Mouse (Mus musculus) limb, embryonic 11.5 days (tissue): ENCODE measurements around the gene Psmd5. TPM values are rescaled to one million over a fixed set of nuclear protein-coding genes. Genes with fewer than 3 reads are reported as not detected.
A peak's percentile ranks its signal among the peaks of the same experiment; 100 is the strongest.

ENCODE experiments used
- ATAC-seq: fragments of 200-750 bp; cut with Nextera tagmentation; 2 replicates; pipeline ENCODE4 v1.8.0; 2017; ENCODE audit warnings: low read depth; ENCODE audit not compliant: insufficient number of reproducible peaks, low FRiP score, low TSS enrichment
- DNase-seq: peaks from one replicate; pipeline ENCODE4 v3.0.0-alpha.2; 2015; ENCODE audit warnings: low spot score
- H3K27ac ChIP-seq: fragments of 300-500 bp; sonication (generic); replicated peaks from 2 replicates; pipeline ENCODE4 v1.5.1; 2014; ENCODE audit warnings: low read depth, mild to moderate bottlenecking, low read length
- H3K27me3 ChIP-seq: fragments of 300-500 bp; sonication (generic); 2 replicates; pipeline ENCODE4 v1.6.1; 2014; ENCODE audit warnings: mild to moderate bottlenecking, low read length, mixed read lengths; ENCODE audit not compliant: control insufficient read depth, insufficient read depth
- H3K36me3 ChIP-seq: fragments of 300-500 bp; sonication (generic); 2 replicates; pipeline ENCODE4 v1.6.1; 2014; ENCODE audit warnings: mild to moderate bottlenecking, low read length, moderate library complexity, mixed read lengths; ENCODE audit not compliant: control insufficient read depth, insufficient read depth
- H3K4me1 ChIP-seq: fragments of 300-500 bp; sonication (generic); 2 replicates; pipeline ENCODE4 v1.6.1; 2014; ENCODE audit warnings: low read length, mixed read lengths; ENCODE audit not compliant: control insufficient read depth, insufficient read depth
- H3K4me2 ChIP-seq: fragments of 300-500 bp; sonication (generic); 2 replicates; pipeline ENCODE4 v1.6.1; 2014; ENCODE audit warnings: low read depth, mild to moderate bottlenecking, moderate library complexity; ENCODE audit not compliant: severe bottlenecking
- H3K4me3 ChIP-seq: fragments of 300-500 bp; sonication (generic); 2 replicates; pipeline ENCODE4 v1.5.1; 2014; ENCODE audit warnings: low read depth, low read length
- H3K9ac ChIP-seq: fragments of 300-500 bp; sonication (generic); 2 replicates; pipeline ENCODE4 v1.6.1; 2014; ENCODE audit warnings: mild to moderate bottlenecking, low read length
- H3K9me3 ChIP-seq: fragments of 300-500 bp; sonication (generic); 2 replicates; pipeline ENCODE4 v1.6.1; 2016; ENCODE audit warnings: low read length; ENCODE audit not compliant: control insufficient read depth
- WGBS: fragments of 180-500 bp; shearing (Covaris S2); extraction: QIAGEN DNeasy Blood & Tissue Kit; methylation state at CpG from one replicate; pipeline ENCODE4 v1.1.7; 2014; 5-methylcytosine and 5-hydroxymethylcytosine counted together
- polyA plus RNA-seq: library from polyadenylated mRNA; unstranded; fragments of >200 nt; fragmentation: Nextera tagmentation; extraction: Ambion mirVana; gene quantifications from 2 replicates; pipeline ENCODE4 v1.2.1, GENCODE M21; 2014

Psmd5 gene
- polyA plus RNA-seq, 1 experiment from 2014 or later: 128 TPM

DNA sequence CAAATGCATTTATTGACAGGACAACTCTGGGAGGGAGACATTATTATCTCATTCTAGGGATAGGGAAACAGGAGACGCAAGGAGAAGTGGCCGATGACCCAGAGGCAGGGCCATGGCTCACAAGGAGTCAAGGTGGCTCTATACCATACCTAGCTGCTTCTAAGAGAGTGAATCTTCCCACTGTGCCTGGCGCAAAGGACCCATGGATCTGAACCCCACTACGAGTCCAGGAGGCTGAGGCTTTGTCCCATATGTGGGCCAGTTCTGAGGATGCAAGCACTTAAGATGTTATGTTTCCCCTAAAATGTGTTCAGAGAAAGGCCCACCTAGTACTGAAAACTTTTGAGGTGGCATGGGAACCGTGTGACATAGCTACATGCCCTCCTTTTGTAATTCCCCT lies 37.1 kb upstream of the Psmd5 start:
- no peak for DNase-seq
- Histone ChIP-seq H3K4me3 (no peak overlapping the region), H3K27me3 (peaks cover 48% of the 10 kb centered on the region), H3K4me1 (peaks cover 6% of the 10 kb centered on the region), H3K27ac (no peak overlapping the region), H3K9me3 (no peaks in the 10 kb centered on the region), H3K4me2 (no peak overlapping the region), H3K9ac (no peak overlapping the region), H3K36me3 (no peaks in the 10 kb centered on the region)
- 79% methylated on average over 5 of the region's 5 CpGs for WGBS
- ATAC-seq: no peak

DNA sequence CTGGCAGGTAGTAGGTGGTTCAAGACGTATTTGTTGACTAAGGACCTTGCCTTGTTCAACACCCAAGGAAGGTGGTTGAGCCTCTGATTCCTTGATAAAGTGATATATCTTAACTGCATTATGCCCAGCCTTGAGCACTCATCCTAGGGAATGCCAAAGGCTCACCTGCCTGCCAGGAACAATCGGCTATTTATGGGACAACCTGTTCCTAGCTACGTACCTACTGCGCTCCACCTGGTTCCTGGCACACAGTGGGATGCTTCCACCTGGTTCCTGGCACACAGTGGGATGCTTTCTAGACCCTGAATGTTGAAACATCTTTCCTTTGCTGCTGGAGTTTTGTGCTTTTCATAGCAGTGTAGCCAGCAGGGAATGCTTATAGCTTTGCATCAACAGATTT lies 35.0 kb upstream of the Psmd5 start:
- Histone ChIP-seq H3K27me3 (peaks cover 44% of the 10 kb centered on the region), H3K4me1 (peaks cover 9% of the 10 kb centered on the region), H3K4me2 (no peak overlapping the region), H3K4me3 (no peak overlapping the region), H3K27ac (no peak overlapping the region), H3K9me3 (no peaks in the 10 kb centered on the region), H3K36me3 (no peaks in the 10 kb centered on the region), H3K9ac (no peak overlapping the region)
- ATAC-seq (no peak), DNase-seq (no peak)
- WGBS: 88% methylated on average over 4 of the region's 4 CpGs

DNA sequence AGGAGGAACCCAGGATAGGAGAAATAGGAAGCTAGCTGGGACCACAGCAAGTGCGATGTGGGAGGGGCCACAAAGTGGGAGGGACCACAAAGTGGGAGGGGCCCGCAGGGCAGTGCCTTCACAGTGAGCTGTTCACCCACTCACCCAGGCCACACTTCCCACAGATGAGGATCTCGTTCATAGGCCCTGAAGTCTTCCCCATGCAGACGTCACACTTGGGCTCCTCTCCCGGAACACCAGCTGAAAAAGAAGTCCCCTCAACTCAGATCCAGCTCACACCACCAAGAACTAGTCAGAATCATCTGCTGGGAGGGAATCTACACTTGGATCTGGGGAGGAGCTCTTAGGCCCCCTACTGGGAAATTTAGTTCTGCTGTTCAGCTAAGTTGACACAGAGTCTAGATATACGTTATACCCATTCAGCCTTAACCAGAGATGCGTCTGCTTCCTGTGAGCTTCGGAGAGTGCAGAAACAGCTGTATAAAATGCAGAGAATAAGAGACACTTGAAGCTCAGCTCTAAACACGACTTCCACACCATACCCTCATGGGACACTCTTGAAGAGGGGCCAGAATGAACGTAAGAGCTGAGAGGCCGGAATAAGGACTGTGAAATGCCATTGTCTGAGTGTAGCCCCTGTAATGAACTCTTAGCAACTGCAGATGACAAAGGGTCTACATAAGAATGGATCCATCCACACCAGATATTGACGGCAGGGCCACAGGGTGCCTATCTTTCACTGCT lies 32.3 kb upstream of the Psmd5 start:
- Histone ChIP-seq H3K9me3 (no peaks in the 10 kb centered on the region), H3K4me1 (0 out of 2 replicates have a peak, but pooled peaks cover 7% of the 10 kb centered on the region), H3K4me2 (no peak overlapping the region), H3K9ac (no peak overlapping the region), H3K36me3 (no peaks in the 10 kb centered on the region), H3K4me3 (no peak overlapping the region), H3K27ac (no peak overlapping the region), H3K27me3 (peaks cover 17% of the 10 kb centered on the region)
- ATAC-seq (no peak), DNase-seq (no peak)
- WGBS: 53% methylated on average over 12 of the region's 12 CpGs

DNA sequence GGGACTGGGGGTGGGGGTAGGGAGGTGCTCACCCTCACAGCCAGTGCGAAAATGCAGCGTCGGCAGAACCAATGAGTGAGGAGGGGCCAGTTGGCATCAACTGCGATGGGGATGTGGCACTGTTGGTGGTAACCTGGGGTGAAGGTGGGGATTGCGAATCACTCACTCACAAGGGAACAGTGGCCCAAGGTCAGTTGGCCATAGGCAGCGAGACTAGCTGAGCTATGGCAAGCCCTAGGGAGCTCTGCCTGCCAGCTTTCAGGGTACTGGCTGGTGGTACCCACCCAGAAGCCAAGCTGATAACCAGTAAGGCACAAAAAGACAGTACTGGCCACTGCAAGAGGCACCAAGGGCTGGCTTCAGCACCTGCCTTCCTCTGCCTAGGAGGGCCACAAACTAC lies 31.7 kb upstream of the Psmd5 start:
- DNase-seq (no peak), ATAC-seq (no peak)
- H3K9ac ChIP-seq: no peak overlapping the region
- no peaks in the 10 kb centered on the region for H3K9me3 ChIP-seq
- peaks cover 11% of the 10 kb centered on the region for H3K27me3 ChIP-seq
- H3K36me3 ChIP-seq: no peaks in the 10 kb centered on the region
- H3K4me3 ChIP-seq: no peak overlapping the region
- WGBS: 44% methylated on average over 6 of the region's 6 CpGs
- no peak overlapping the region for H3K27ac ChIP-seq
- 0 out of 2 replicates have a peak, but pooled peaks cover 7% of the 10 kb centered on the region for H3K4me1 ChIP-seq
- no peak overlapping the region for H3K4me2 ChIP-seq

DNA sequence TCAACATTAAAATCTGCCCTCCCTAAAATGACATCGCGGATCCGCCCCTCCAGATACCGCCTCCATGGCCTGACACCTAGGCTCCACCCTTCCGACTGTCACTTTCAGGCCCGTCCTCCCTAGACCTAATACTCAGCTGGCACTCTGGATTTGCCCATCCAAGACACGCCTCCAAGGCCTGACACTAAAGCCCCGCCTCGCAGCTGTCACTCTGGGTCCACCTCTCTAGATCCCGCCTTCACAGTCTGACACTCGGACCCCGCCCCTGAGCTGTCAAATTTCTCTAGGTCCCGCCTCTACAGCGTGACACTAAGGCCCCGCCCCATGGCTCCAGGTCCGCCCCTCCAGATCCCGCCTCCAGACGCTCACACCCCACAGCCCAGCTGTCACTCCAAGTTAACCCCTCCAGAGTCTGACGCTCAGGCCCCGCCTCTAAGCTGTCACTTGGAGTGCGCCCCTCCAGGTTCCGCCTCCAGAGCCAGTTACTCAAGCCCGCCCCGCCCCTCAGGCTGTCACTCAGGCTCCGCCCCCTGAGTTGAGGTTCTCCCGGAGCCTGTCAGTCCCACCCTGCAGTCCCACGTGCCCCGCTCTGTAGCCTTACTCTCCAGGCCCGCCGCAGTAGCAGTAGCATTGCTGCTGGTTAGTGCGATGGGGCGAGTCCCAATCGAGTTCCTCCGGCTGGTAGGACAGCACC lies 30.2 kb upstream of the Psmd5 start:
- Histone ChIP-seq H3K4me3 (peak overlapping the region; percentile 15), H3K9ac (no peak overlapping the region), H3K27ac (no peak overlapping the region), H3K9me3 (no peaks in the 10 kb centered on the region), H3K4me2 (peak overlapping the region; percentile 45), H3K4me1 (0 out of 2 replicates have a peak, but pooled peaks cover 7% of the 10 kb centered on the region), H3K36me3 (no peaks in the 10 kb centered on the region), H3K27me3 (peaks cover 7% of the 10 kb centered on the region; the same call in 1 of the 2 replicates)
- ATAC-seq (peak; percentile 96), DNase-seq (peak; percentile 96)
- under 1% methylated on average over 34 of the region's 34 CpGs for WGBS

DNA sequence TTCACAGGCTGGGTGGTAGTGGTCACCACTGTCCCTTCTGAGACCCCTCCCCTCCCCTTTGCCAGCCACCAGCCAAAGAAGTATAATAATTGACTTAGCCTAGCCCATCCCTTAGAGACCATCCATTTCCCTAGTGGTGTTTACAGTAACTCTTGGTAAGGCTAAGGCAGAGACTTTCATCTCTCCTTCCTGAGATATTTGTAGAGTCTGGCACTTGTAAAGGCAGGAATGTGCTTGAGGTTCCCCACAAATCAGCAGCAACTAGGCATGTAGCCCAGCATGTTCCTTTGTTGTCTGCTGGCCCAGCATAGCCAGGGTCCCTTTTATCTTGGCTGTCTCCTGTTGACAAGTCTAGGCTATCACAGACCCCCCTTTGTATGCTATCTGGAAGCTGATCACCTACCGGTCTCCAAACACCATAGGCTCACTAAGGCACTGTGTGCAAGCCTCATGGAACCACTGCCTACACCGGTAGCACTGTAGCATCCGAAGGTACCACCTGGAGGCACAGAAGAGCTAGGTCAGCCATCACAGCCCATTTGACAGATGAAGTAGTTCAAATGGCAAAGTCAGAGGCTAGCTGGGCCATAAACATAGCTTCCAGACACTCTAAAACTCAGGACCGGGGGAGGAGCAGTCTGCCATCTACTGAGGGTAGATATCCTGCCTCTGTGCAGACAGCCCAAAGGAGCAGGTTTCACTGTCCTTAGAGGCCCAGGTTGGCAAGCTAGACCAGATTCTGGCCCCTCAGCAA lies 29.1 kb upstream of the Psmd5 start:
- H3K27ac ChIP-seq: no peak overlapping the region
- no peak overlapping the region for H3K4me2 ChIP-seq
- no peaks in the 10 kb centered on the region for H3K9me3 ChIP-seq
- H3K9ac ChIP-seq: no peak overlapping the region
- peaks cover 7% of the 10 kb centered on the region; the same call in 1 of the 2 replicates for H3K27me3 ChIP-seq
- no peak overlapping the region for H3K4me3 ChIP-seq
- 63% methylated on average over 4 of the region's 4 CpGs for WGBS
- ATAC-seq: no peak
- H3K4me1 ChIP-seq: 0 out of 2 replicates have a peak, but pooled peaks cover 7% of the 10 kb centered on the region
- H3K36me3 ChIP-seq: no peaks in the 10 kb centered on the region
- no peak for DNase-seq

DNA sequence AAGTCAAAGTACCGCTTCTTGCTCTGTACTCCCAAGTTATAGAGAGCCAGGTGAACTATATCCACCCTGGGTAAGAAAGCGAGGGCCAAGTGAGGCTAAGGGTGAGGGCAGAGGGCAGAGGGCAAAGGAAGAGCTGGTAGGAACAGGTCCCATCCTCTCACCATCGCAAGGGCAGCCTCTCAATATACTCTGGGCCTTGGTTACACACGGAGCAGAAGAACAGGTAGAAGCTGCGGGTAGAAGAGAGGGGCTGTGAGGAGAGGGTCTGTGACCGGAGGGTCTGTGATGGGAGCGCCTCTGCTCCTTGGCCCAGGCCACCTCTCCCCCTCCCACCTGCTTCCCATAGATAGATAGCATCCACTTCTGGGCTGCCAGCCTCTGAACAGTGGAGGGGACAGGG lies 28.4 kb upstream of the Psmd5 start:
- no peak overlapping the region for H3K4me3 ChIP-seq
- ATAC-seq (no peak), DNase-seq (no peak)
- H3K9ac ChIP-seq: no peak overlapping the region
- no peaks in the 10 kb centered on the region for H3K36me3 ChIP-seq
- no peak overlapping the region for H3K4me2 ChIP-seq
- H3K27me3 ChIP-seq: peaks cover 9% of the 10 kb centered on the region; the same call in 1 of the 2 replicates
- 0 out of 2 replicates have a peak, but pooled peaks cover 7% of the 10 kb centered on the region for H3K4me1 ChIP-seq
- H3K27ac ChIP-seq: no peak overlapping the region
- 88% methylated on average over 7 of the region's 7 CpGs for WGBS
- H3K9me3 ChIP-seq: no peaks in the 10 kb centered on the region

DNA sequence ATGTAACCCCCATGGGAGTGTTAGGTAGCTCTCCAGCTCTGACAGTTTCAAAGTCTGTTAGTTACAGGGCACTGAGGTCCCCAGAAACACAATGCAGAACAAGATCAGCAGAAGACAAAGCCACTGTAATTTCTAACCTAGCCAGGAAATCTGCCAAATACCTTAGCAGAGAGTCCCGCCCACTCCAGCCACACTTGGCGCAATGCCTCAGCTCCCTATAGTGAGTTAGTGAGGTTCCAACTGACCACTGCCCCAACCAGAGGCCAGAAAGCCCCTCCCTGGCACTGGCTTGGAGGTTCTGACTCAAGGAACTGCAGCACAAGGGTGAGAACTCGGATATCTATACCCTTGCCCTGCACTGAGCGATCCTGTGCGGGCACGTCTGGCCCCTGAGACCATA lies 28.0 kb upstream of the Psmd5 start:
- Histone ChIP-seq H3K27me3 (peaks cover 9% of the 10 kb centered on the region; the same call in 1 of the 2 replicates), H3K4me2 (no peak overlapping the region), H3K36me3 (no peaks in the 10 kb centered on the region), H3K27ac (no peak overlapping the region), H3K9ac (no peak overlapping the region), H3K4me3 (no peak overlapping the region), H3K9me3 (no peaks in the 10 kb centered on the region), H3K4me1 (0 out of 2 replicates have a peak, but pooled peaks cover 7% of the 10 kb centered on the region)
- ATAC-seq: no peak
- DNase-seq: no peak
- WGBS: 86% methylated on average over 6 of the region's 6 CpGs
